Mouse (Mus musculus): ENCODE measurements around the gene Car6.

- TF ChIP-seq CHD2 (IDR thresholded peaks at IDR 0.05; ENCODE audit: low read depth, low read length) = no peak
- no peak for TF ChIP-seq ZC3H11A (IDR thresholded peaks at IDR 0.05; ENCODE audit: borderline replicate concordance, low read depth, low read length)
- no peak for TF ChIP-seq MAFK (IDR thresholded peaks at IDR 0.05; ENCODE audit: insufficient read depth, low read depth, low read length)
These were observed 24.6 kb downstream of the Car6 start for GRCm38 (mm10) chr4:150176535-150176934.
